Mouse (Mus musculus) inflammation-experienced regulatory T-cells, adult 6 months (primary cell): ENCODE data around the gene Htatsf1. TPM values are rescaled to one million over a fixed set of nuclear protein-coding genes. Genes with fewer than 3 reads are reported as not detected.

Source experiments
- ATAC-seq: one replicate; pipeline ENCODE4 v1.8.0; 2017
- polyA plus RNA-seq, 3 experiments: library from polyadenylated mRNA; unstranded; fragments of 100-300 nt; shearing (Covaris generic); gene quantifications; one replicate each; pipeline ENCODE4 v1.2.1; 2017

Gene Htatsf1
- polyA plus RNA-seq = 10 to 100 TPM; 27.5 to 29.4 (median 28.9) TPM

- ATAC-seq = peak; percentile 83
These were observed at the start of gene Htatsf1 for GRCm38 (mm10) chrX:57053174-57053992. Gene Htatsf1 (plus strand): TSS chrX:57053583.

DNA sequence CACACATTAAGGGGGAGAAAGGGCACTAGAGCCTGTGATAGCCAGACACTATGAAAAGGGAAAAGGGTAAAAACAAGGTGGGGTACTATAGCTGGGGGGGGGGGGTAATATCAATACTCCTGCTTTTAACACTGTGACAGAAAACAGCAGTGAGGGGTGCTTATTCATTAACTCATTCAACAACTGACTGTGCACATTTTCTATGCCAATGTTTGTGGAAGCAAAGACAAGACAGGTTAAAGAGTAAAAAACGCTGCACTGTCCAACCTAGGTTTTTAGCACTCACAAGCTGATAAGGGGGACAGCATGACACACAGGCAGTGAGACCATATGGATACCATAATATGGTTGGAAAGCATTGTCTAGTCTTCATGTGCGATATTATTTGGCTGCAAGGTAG lies 40.5 kb upstream of the Htatsf1 start:
- ATAC-seq = no peak

- no peak for ATAC-seq
These were observed 10.6 kb upstream of the Htatsf1 start, which contains the start of gene Brs3 for GRCm38 (mm10) chrX:57042774-57043173. Gene Brs3 (plus strand): TSS chrX:57043074.

GRCm38 (mm10) chrX:57043869-57044268 lies 9.5 kb upstream of the Htatsf1 start:
- no peak for ATAC-seq

GRCm38 (mm10) chrX:57052848-57053173 lies 572 bp upstream of the Htatsf1 start:
- peak; percentile 6 for ATAC-seq

DNA sequence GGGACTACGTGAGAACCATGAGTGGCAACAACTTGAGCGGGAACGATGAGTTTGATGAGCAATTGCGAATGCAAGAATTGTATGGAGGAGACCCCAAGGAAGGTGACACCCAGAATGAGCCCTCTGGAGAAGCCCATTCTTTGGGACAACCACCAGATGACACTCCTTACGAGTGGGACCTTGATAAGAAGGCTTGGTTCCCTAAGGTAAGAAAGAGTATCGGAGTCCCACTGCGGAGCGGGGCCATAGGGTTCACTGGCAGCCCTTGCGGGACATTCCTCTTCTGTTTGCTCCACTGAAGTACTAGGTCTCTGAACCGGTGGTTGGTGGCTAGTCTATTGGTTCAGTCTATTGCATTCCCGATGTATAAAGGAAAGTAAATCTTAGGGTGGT lies 606 bp downstream of the Htatsf1 start:
- ATAC-seq = no peak

- ATAC-seq = no peak
These were observed 28.1 kb downstream of the Htatsf1 start for GRCm38 (mm10) chrX:57081496-57081895.

GRCm38 (mm10) chrX:57087806-57088205 lies 34.4 kb downstream of the Htatsf1 start, which contains the start of gene Vgll1:
Gene Vgll1 (plus strand): TSS chrX:57088106.
- ATAC-seq = no peak

DNA sequence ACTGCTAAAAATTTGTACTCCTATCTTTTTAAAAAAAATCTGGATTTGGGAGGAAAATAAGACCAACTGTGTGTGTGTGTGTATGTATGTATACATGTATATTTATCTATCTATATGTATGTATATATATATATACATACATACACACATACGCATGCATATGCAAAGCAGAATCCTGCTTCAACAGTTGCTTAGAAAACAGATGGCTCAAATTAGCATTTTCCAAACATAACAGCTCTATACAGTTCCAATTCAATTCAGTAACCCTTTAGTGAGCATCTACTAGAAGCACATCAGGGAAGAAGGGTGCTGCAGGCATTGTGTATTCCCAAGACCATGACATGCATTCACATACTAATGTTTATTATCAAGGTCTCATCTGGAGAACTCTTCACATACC lies 50.0 kb downstream of the Htatsf1 start:
- no peak for ATAC-seq

- no peak for ATAC-seq
These were observed 53.6 kb downstream of the Htatsf1 start for GRCm38 (mm10) chrX:57106956-57107355.

Other genes starting within 250 kb of the Htatsf1 start
- under 1 TPM in 2 of 3 experiments, not detected in 1; 0.16 to 0.35 TPM for gene Map7d3, start 231.3 kb upstream of the Htatsf1 start, polyA plus RNA-seq
- gene Adgrg4, start 183.4 kb upstream of the Htatsf1 start, polyA plus RNA-seq = not detected
- gene Brs3, start 10.5 kb upstream of the Htatsf1 start, polyA plus RNA-seq = not detected
- gene Vgll1, start 34.5 kb downstream of the Htatsf1 start, polyA plus RNA-seq = under 1 TPM in 1 of 3 experiments, not detected in 2; 0.36 TPM
- gene Cd40lg, start 158.6 kb downstream of the Htatsf1 start, polyA plus RNA-seq = 10 to 100 TPM; 65.0 to 80.7 (median 69.6) TPM